Mouse (Mus musculus) lung, postnatal 0 days (tissue): Measurements from ENCODE around the gene Uri1.

Experiments used
- CTCF ChIP-seq: IDR thresholded peaks from 2 replicates; pipeline ENCODE4 v1.5.1; 2016; ENCODE audit warnings: antibody characterized with exemption, mild to moderate bottlenecking
- EP300 ChIP-seq: IDR thresholded peaks from 2 replicates; pipeline ENCODE4 v1.6.1; 2016; ENCODE audit warnings: antibody characterized with exemption, mild to moderate bottlenecking, control low read depth

- no peak for TF ChIP-seq EP300
- TF ChIP-seq CTCF: no peak
Measured at GRCm38 (mm10) chr7:38029986-38030385, 6.6 kb upstream of the Uri1 start.
